Mouse (Mus musculus) heart, postnatal 10 days (tissue): ENCODE results near the gene Galc. TPM values are rescaled to one million over a fixed set of nuclear protein-coding genes. Genes with fewer than 3 reads are reported as not detected.
A peak's percentile ranks its signal among the peaks of the same experiment; 100 is the strongest.
"Not testable (repeated sequence)": the region's sequence is repeated elsewhere in the genome, so short reads cannot be mapped to it uniquely, and the experiment has no call there.

Experiments used
- DNase-seq, 2 experiments: peaks; one replicate each; pipeline ENCODE4 v3.0.0; 2021
- intact Hi-C: fragments of 180-260 bp; cut with DNase I; formaldehyde crosslinking; loops from one replicate; pipeline ENCODE4 v1.15.1; 2025
- total RNA-seq, 2 experiments: library from RNA; stranded (reverse); gene quantifications; 2 replicates each; pipeline ENCODE4 v1.2.3; 2021

Gene Galc
- total RNA-seq, 2 experiments from 2014 or later, result 9.9 to 11.7 TPM

DNA sequence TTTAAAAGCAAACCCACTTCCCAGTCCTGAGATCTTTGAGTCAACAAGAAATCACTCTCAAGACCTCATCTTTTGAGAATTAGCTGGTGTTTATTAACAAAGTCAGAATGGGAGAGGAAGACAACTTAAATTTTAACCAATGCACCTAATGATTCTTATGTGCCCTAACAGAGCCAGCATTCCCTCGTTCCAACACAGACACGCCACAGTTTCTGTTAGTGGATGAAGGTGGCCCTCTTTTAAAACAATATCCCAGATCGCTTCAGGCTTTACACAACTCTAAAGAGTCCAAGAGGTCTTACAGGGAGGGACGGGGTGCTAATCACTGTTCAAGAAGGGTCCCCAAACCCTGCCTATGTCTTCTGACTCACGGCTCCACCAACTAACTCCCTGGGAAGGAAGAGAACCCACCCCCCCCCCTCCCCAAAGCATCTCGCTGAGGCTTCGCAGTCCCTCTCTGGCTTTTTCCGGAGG lies 851 bp downstream of the Galc start:
- peak in 1 of 2 experiments; percentile 19 for DNase-seq
- intact Hi-C loops, result no loop called here

DNA sequence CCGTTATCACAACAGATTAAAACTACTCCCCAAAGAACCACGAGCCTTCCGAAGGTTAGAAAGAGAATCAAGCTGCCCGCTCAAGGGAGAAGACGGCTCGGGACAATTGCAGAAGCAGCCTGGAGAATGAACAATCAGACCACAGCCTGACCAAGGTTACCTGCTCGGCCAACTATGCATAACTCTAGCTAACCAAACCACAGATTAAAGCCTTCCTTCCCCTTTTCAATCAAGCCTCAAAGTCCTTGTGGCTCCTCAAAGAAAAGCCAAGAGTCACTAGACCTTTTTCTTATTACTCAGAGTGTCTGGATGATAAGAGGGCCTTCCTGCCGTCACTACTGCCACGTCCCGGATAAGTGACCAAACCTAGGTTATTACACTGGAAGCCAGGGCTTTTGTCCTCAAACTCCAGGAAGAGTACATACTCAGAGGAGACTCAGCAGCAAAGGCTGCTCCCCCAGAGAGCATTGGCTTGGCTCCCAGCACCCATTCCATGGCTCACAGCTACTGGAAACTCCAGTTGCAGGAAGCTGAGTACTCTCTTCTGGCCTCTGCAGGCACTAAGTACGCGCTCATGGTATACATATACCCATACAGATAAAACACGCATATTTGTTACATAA lies 3.8 kb downstream of the Galc start:
- no peak for DNase-seq
- intact Hi-C loops, result no loop called here

DNA sequence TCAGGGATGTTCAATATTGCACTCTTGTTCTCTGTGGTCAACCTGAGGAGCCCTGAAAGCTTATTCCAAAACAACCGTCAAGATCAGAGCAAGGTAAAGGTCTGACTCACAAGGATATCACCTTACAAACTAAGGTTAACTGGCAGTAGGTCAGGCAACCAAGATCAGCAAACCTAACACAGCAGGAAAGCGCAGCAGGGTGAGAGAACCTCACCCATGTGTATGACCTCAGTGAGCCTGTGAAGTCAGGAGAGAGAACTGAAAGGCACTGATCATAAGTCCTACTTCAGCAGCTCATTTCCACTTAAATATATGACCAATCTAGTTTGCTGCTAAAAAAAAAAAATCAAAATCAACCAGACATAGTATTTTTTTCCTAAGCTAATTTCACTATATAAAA lies 6.8 kb downstream of the Galc start:
- intact Hi-C loops, result no loop called here
- no peak for DNase-seq

DNA sequence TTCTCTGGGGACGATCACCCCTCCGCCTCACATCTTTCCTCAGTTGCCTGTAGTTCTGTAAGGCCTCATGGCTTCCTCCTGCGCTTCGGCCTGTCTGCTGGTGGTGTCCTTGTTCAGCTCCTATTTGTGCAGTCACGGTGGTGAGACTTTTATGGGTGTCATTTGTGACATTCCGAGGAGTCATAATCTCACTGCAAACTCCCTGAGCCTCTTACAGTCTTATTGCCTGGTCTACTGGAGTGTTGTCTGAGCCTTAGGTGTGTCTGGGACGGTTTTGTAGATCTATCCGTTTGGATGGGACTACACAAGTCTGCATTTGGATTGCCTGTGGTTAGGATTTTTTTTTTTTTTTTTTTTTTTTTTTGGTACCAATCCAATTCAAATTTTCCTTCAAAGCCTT lies 8.9 kb downstream of the Galc start:
- DNase-seq, result no peak
- intact Hi-C loops, result no loop called here

GRCm38 (mm10) chr12:98249671-98250070 lies 9.6 kb downstream of the Galc start:
- DNase-seq, result no peak
- intact Hi-C loops, result no loop called here

GRCm38 (mm10) chr12:98246835-98247234 lies 12.4 kb downstream of the Galc start:
- intact Hi-C loops, result no loop called here
- no peak for DNase-seq

DNA sequence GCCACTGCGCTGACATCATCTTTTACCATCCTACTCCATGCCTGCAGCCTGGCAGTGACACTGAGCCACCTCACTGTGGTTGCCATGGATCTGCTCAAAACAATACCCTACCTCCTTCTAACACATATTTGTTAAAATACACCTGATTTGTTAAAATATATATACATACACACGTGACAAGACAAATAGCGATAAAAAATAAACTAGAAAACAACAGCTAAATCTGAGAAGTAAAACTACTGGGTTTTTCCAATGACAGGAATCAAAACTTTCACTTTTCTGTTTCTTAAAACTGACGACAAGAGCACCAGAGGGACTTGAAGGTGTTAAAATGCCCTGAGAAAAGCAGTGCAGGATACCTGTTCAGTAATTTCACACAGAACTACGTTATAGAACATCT lies 14.4 kb downstream of the Galc start:
- DNase-seq, result no peak
- intact Hi-C loops, result no loop called here

GRCm38 (mm10) chr12:98244161-98244560 lies 15.1 kb downstream of the Galc start:
- intact Hi-C loops, result no loop called here
- DNase-seq, result no peak

DNA sequence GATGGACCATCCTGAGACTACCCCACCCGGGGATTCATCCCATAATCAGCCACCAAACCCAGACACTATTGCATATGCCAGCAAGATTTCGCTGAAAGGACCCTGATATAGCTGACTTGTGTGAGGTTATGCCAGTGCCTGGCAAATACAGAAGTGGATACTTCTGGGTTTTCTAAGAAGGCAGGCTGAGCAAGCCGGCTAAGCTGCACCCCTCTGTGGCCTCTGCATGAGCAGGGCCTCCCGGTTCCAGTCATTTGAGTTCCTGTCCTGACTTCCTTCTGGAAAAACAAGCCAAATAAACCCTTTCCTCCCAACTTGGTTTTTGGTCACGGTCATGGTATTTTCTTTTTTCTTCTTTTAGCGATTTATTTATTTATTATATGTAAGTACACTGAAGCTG lies 20.8 kb downstream of the Galc start:
- DNase-seq, intact Hi-C loops: not testable (repeated sequence)

DNA sequence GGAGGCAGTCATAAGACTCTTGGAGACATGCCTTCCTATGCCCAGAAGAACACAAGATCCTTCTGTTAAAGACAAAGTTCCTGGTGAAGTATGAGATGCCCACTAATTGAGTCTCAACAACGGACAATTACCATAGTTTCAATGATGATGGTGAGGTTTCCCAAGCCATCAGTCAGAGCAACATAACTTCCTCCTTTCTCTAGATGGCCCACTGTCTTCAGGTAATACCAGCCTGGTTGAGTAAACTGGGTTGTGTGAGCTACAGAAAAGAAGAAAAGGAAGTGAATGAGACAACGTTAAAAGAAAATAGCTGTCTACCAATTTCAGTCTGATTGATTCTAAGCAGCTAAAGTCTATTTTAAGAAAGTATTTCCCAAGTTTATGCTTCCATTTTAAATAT lies 32.2 kb downstream of the Galc start:
- intact Hi-C loops, result no loop called here
- DNase-seq, result no peak

DNA sequence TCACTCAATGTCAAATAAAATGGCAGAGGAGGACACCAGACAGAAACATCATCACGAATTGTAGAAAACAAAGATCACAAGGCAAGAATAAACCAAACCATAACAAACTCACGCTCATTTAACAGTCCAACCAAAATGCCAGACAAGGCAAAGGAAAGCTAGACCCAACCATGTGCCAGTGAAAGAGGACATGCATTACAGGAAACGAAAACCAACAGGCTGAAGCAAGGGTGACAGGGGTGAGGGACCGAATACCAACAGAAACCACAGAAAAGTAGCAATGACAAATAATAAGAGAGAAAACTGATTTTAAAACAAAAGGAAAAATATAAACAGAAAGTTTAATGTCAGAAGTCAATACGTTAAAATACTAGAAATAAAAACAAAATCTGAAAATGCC lies 36.0 kb downstream of the Galc start:
- DNase-seq, result no peak
- intact Hi-C loops, result no loop called here

DNA sequence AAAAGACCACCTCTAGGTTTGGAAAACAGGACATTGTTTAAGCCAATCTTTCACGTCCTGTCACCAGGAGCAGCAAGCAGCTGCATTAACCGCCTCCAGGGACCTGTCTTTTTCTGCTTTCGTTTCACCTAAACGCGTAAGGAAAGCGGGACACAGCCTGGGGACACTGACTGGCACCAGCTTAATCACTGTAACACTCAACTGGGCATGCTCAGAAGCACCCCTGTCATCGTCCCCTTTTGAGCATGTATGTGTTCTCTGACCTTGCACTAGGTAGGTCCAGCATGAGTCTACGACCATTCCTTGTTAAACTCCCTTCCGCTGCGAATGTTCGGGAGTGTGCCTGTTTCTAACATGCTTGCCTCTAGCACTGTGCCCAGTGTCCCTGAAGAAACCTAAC lies 42.8 kb downstream of the Galc start:
- no peak for DNase-seq
- intact Hi-C loops, result loop anchor here (1.0 kb wide), 1 partner anchor 44 kb away; no protein-coding TSS in a partner anchor

DNA sequence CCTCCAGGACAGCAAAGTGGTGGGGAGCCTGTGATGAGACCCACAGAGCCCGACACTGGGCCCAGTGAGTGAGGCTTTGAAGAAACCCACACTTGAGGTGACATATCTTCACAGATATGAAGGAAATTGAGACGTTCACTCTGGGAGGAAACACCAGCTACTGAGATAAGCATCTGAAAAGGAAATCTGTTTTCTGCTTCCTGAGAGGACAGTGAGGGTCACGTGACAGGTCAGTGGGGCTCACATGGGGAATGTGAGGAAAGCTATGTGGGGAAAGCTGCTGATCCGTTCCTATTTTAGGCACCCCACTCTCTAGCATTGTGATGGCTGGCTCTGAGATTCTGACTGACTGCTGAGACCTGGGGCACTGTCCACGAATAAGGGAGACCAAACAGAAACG lies 43.7 kb downstream of the Galc start:
- intact Hi-C loops, result no loop called here
- peak in 1 of 2 experiments; percentile 15 for DNase-seq

- no peak for DNase-seq
- intact Hi-C loops, result loop anchor here (5.0 kb wide), 3 partner anchors 68 to 408 kb away; no protein-coding TSS in a partner anchor
Observed at GRCm38 (mm10) chr12:98214191-98214590, 45.1 kb downstream of the Galc start.

- DNase-seq, result no peak
- intact Hi-C loops, result loop anchor here (5.0 kb wide), 3 partner anchors 69 to 409 kb away; no protein-coding TSS in a partner anchor
Observed at GRCm38 (mm10) chr12:98213791-98214190, 45.5 kb downstream of the Galc start.

DNA sequence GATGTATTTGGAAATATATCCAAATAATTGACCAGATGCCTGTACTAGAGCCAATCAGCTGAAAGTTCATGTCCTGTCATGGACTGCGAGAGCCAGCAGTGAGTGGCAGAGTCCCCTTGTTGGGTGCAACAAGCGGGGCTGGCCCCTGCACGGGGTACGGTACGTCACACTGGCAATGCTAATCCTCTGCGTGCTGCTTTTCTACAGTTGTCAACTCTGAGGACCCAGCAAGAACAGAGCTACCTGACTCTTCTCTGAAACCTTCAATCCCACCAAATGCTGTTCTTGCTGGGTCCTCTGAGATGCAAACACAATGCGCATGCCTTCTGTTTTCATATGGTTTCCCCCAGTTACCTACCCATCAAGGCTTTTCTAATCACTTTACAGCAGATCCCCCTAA lies 45.9 kb downstream of the Galc start:
- no peak for DNase-seq
- intact Hi-C loops, result loop anchor here (5.0 kb wide), 3 partner anchors 69 to 409 kb away; no protein-coding TSS in a partner anchor

GRCm38 (mm10) chr12:98212457-98213175 lies 46.6 kb downstream of the Galc start:
- intact Hi-C loops, result loop anchor here (5.0 kb wide), 3 partner anchors 70 to 410 kb away; no protein-coding TSS in a partner anchor
- DNase-seq, result peak; percentile 37 to 55

DNA sequence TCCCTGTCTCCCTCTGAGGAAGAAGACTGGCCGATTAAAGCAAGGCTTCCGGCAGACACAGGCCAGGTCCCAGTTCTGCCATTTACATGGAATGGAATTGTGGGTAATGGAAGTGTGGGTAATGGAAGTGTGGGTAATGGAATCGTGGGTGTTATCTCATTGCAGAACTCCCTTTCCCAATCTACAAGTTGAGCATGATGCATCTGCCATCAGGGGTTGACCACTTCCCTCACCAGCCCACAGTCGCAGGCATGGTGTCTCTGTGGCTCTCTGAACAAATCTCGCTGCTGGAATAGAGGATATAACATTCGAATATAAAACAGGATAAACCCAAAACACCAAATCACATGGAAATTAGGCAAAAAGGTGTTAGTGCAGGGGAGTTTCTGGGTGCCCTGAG lies 48.8 kb downstream of the Galc start:
- DNase-seq, result no peak
- intact Hi-C loops, result loop anchor here (5.0 kb wide), 3 partner anchors 72 to 412 kb away; no protein-coding TSS in a partner anchor

DNA sequence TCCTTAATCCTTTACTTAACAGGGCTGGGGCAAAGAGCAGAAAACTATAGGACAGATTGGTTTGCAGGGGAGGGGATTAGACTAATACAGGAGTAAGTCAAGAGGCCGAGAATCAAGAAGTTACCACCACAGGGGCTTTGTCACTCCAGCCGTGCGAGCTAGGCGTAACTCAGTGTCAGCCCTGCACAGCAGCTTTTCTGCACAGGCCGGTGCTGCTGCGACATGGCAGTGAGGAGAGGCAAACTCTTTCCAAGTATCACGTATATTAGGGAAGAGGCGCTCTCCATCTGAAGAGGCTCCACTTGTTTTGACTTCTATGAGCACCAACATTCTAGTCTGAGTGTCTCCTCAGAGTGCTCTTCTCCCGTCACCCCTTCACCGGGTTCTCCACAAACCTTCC lies 51.2 kb downstream of the Galc start:
- intact Hi-C loops, result no loop called here
- no peak for DNase-seq

GRCm38 (mm10) chr12:98205450-98206051 lies 53.7 kb downstream of the Galc start:
- no peak for DNase-seq

DNA sequence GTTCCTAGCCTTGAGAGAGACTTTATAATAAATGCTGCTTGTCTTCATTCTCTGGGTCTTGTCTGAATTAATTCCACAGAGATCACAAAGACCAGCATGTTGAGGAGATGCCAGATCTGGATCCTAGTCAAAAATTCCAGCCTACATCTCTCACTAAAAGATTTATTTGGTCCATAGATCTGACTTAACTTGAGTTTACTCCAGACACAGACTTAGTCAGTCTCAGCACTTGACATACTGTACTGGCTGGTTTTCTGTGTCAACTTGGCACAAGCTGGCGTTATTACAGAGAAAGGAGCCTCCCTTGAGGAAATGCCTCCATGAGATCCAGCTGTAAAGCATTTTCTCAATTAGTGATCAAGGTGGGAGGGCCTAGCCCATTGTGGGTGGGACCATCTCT lies 61.9 kb downstream of the Galc start:
- intact Hi-C loops, result no loop called here
- no peak for DNase-seq

More at GRCm38 (mm10) chr12:98205450-98206051, 53.7 kb downstream of the Galc start:
- intact Hi-C loops, result no loop called here

DNA sequence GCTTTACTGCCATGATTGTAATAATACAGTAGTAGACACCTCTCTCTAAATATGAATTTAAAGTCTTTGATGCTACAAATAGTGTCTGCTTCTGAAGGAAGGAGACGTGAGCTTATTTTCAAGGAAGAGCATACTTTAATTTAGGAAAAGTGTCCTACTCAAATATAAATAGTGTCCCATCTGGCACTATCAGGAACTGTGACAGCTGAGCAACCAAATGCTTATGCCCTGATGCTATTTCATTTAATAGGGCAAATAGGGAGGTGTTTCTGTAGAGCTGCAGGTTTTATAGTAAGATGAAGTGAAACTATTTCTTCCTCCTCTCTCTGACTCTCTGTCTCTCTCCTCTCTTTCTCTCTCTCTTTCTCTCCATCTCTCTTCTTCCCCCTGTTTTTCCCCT lies 69.1 kb downstream of the Galc start:
- intact Hi-C loops, result no loop called here

More for the DNA sequence above, 69.1 kb downstream of the Galc start:
- DNase-seq, result no peak
